21 mouse cellular contexts compared by ENCODE assay signal in the genomic region with DNA sequence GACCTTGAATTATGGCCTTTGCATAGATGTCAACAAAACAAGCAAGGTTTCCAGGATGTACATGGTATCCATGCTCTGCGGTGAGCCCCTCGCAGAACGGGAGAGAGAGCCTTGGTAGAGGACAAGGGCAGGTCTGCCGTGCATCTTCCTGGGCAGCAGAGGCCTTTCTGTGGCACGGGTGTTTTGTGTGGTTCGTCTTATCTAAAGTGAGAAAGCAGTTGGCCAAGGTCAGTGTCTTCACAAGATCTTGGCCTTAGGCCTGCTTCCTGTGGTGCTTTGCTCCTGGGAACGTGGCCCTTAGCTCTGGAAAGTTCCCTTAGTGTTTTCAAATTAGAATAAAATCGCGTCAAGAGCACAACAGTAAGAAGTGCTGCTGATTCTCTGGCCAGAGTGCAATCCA. TPM values are rescaled to one million over a fixed set of nuclear protein-coding genes. Genes with fewer than 3 reads are reported as not detected.
DNase-seq lines count a peak whose midpoint lies in the region; ATAC-seq and TF ChIP-seq lines count a peak whose summit lies in the region.
"Had no signal": no experiment of that assay in that cellular context is flagged by ENCODE, and none has a peak within 500 bp of the region (broad histone marks: within the 10 kb centered on the region; RNA-seq: fewer than 3 reads in every experiment).

No protein-coding gene starts in this region.

- peak; percentile 46 to 70 for DNase-seq in adrenal gland, adult (ENCODE audit: inconsistent age in 2 of 2, low spot score in 1 of 2)
- no peak for DNase-seq in adrenal gland, postnatal 4 days (ENCODE audit: low spot score in 2 of 2)
- DNase-seq in liver, adult 2 months (ENCODE audit: extremely low read depth, low read depth, low spot score): no peak
- DNase-seq in liver, postnatal 0 days: no peak
- DNase-seq in ovary, postnatal 36 days (ENCODE audit: low spot score): peak; percentile 26
- no peak for DNase-seq in ovary, postnatal 14 days (ENCODE audit: low spot score)
- DNase-seq in layer of hippocampus, adult 8-10 months (ENCODE audit: low spot score in 2 of 2): no peak
- DNase-seq: B cell, adult 2 months; cerebellum, adult 11 months; cerebellum, adult 9-10 months; cerebellum, postnatal 25 days; gastrocnemius, postnatal 36 days; heart, postnatal 10 days had no signal

- H3K9me3 ChIP-seq in liver, postnatal 0 days (ENCODE audit: low read length): no peaks in the 10 kb centered on the region
- H3K9me3 ChIP-seq: embryonic facial prominence, embryonic 12.5 days; forebrain, embryonic 15.5 days; G1E; heart, embryonic 10.5 days; hindbrain, embryonic 13.5 days; intestine, embryonic 15.5 days had no signal

- TF ChIP-seq POLR2A in liver, adult 2 months (IDR thresholded peaks at IDR 0.05; ENCODE audit: extremely low read depth, insufficient read depth, low read length): no peak

- WGBS in liver, adult 2 months: 37% methylated on average over 9 of the region's 9 CpGs
- 71% methylated on average over 9 of the region's 9 CpGs for WGBS in liver, postnatal 0 days (ENCODE audit: insufficient replicate concordance)

- H3K4me2 ChIP-seq in liver, postnatal 0 days (ENCODE audit: low read depth, low read length): no peak overlapping the region
- H3K4me2 ChIP-seq: embryonic facial prominence, embryonic 12.5 days; forebrain, embryonic 15.5 days; hindbrain, embryonic 13.5 days; intestine, embryonic 15.5 days had no signal

- no peak overlapping the region for H3K9ac ChIP-seq in liver, adult 2 months (ENCODE audit: low read depth, low read length)
- no peak overlapping the region for H3K9ac ChIP-seq in liver, postnatal 0 days (replicated peaks)
- H3K9ac ChIP-seq: embryonic facial prominence, embryonic 12.5 days; forebrain, embryonic 15.5 days; hindbrain, embryonic 13.5 days; intestine, embryonic 15.5 days had no signal

- no peak for ATAC-seq in liver, postnatal 0 days
- ATAC-seq: CD4-positive, CD25-positive, alpha-beta regulatory T cell, adult 4 months; forebrain, embryonic 15.5 days; intestine, embryonic 15.5 days had no signal

- peak overlapping the region; percentile 77 for H3K27ac ChIP-seq in liver, adult 2 months (replicated peaks; ENCODE audit: insufficient read depth, low read depth, low read length)
- no peak overlapping the region for H3K27ac ChIP-seq in liver, postnatal 0 days (ENCODE audit: low read depth)
- H3K27ac ChIP-seq: embryonic facial prominence, embryonic 12.5 days; forebrain, embryonic 15.5 days; heart, embryonic 10.5 days; hindbrain, embryonic 13.5 days; intestine, embryonic 15.5 days had no signal

- no peaks in the 10 kb centered on the region for H3K79me2 ChIP-seq in liver, adult 2 months (ENCODE audit: control insufficient read depth, insufficient read depth, low read length)

- H3K36me3 ChIP-seq in liver, adult 2 months (ENCODE audit: control insufficient read depth, insufficient read depth, low read length): peaks cover 77% of the 10 kb centered on the region
- H3K36me3 ChIP-seq in liver, postnatal 0 days (replicated peaks; ENCODE audit: insufficient read depth, low read length): no peaks in the 10 kb centered on the region
- H3K36me3 ChIP-seq: embryonic facial prominence, embryonic 12.5 days; forebrain, embryonic 15.5 days; G1E; heart, embryonic 10.5 days; hindbrain, embryonic 13.5 days; intestine, embryonic 15.5 days had no signal

- H3K27me3 ChIP-seq in liver, adult 2 months (ENCODE audit: control insufficient read depth, insufficient read depth, low read length): no peaks in the 10 kb centered on the region
- H3K27me3 ChIP-seq in liver, postnatal 0 days (ENCODE audit: insufficient read depth, low read length): no peaks in the 10 kb centered on the region
- H3K27me3 ChIP-seq: embryonic facial prominence, embryonic 12.5 days; forebrain, embryonic 15.5 days; hindbrain, embryonic 13.5 days; intestine, embryonic 15.5 days had no signal

- peaks cover 11% of the 10 kb centered on the region for H3K4me1 ChIP-seq in liver, adult 2 months (ENCODE audit: control insufficient read depth, insufficient read depth, low read length)
- 0 out of 2 replicates have a peak, but pooled peaks cover 3% of the 10 kb centered on the region for H3K4me1 ChIP-seq in liver, postnatal 0 days (ENCODE audit: insufficient read depth)
- H3K4me1 ChIP-seq: embryonic facial prominence, embryonic 12.5 days; forebrain, embryonic 15.5 days; heart, embryonic 10.5 days; hindbrain, embryonic 13.5 days; intestine, embryonic 15.5 days had no signal

- no peak for TF ChIP-seq CTCF in liver, adult 2 months (IDR thresholded peaks at IDR 0.05; ENCODE audit: low read depth, low read length)
- TF ChIP-seq CTCF in liver, postnatal 0 days (IDR thresholded peaks at IDR 0.05; ENCODE audit: low read depth): no peak

- no peak for TF ChIP-seq EP300 in liver, postnatal 0 days (IDR thresholded peaks at IDR 0.05; ENCODE audit: low read depth)

- H3K4me3 ChIP-seq in liver, adult 2 months (ENCODE audit: insufficient read depth, low read depth, low read length): no peak overlapping the region
- no peak overlapping the region for H3K4me3 ChIP-seq in liver, postnatal 0 days (ENCODE audit: low read depth, low read length)
- H3K4me3 ChIP-seq: embryonic facial prominence, embryonic 12.5 days; forebrain, embryonic 15.5 days; heart, embryonic 10.5 days; hindbrain, embryonic 13.5 days; intestine, embryonic 15.5 days had no signal

RNA-seq across cellular contexts. Expression of gene Aox1, which starts 41.3 kb away (rescaled TPM):
- 10 to 100 TPM; 14.2 to 16.9 TPM for total RNA-seq in adrenal gland, postnatal 4 days (2021)
- total RNA-seq in liver, adult 2 months (2014; rRNA removed): 37.1 and 53.2 TPM in 2 replicates
- 17.8 and 19.5 TPM in 2 replicates for polyA plus RNA-seq in liver, adult 2 months (2012; rRNA removed)
- polyA plus RNA-seq in liver, postnatal 0 days (2015; fragmentation: Nextera tagmentation; extraction: Ambion mirVana): 0.33 and 0.42 TPM in 2 replicates
- total RNA-seq in layer of hippocampus, adult 8-10 months (2022): 1 to 10 TPM; 4.9 to 7.4 (median 6.0) TPM
- total RNA-seq: hematopoietic stem cell, adult 5-6 weeks had no signal
- polyA plus RNA-seq: G1E had no signal

RNA-seq across cellular contexts. Expression of gene Aox3, which starts 41.9 kb away (rescaled TPM):
- 1 to 10 TPM; 3.9 to 6.9 TPM for total RNA-seq in adrenal gland, postnatal 4 days (2021)
- total RNA-seq in liver, adult 2 months (2014; rRNA removed): 244 and 296 TPM in 2 replicates
- 56.6 and 59.0 TPM in 2 replicates for polyA plus RNA-seq in liver, adult 2 months (2012; rRNA removed)
- polyA plus RNA-seq in liver, postnatal 0 days (2015; fragmentation: Nextera tagmentation; extraction: Ambion mirVana): 14.3 and 16.9 TPM in 2 replicates
- 1 to 10 TPM; 2.6 to 4.2 (median 3.1) TPM for total RNA-seq in layer of hippocampus, adult 8-10 months (2022)
- total RNA-seq: hematopoietic stem cell, adult 5-6 weeks had no signal
- polyA plus RNA-seq: CD4-positive, CD25-positive, alpha-beta regulatory T cell, adult 4 months; G1E; heart, embryonic 10.5 days had no signal

RNA-seq across cellular contexts. Expression of gene Kctd18, which starts 52.2 kb away (rescaled TPM):
- total RNA-seq in adrenal gland, postnatal 4 days (2021): 10 to 100 TPM; 29.4 to 29.8 TPM
- total RNA-seq in liver, adult 2 months (2014; rRNA removed): 8.3 and 8.9 TPM in 2 replicates
- 2.1 and 2.9 TPM in 2 replicates for polyA plus RNA-seq in liver, adult 2 months (2012; rRNA removed)
- 3.6 and 3.7 TPM in 2 replicates for polyA plus RNA-seq in liver, postnatal 0 days (2015; fragmentation: Nextera tagmentation; extraction: Ambion mirVana)
- 10 to 100 TPM; 19.3 to 22.8 (median 20.5) TPM for total RNA-seq in layer of hippocampus, adult 8-10 months (2022)

Comparison
In these comparisons a context has a peak if more than half of its experiments do, and no peak if none do; other contexts are left out.
1. DNase-seq: peak in adrenal gland, adult (2 of 2) and ovary, postnatal 36 days (single experiment); none in adrenal gland, postnatal 4 days (0 of 2), liver, adult 2 months (single experiment), liver, postnatal 0 days (single experiment), ovary, postnatal 14 days (single experiment) and layer of hippocampus, adult 8-10 months (0 of 2).
2. RNA of gene Aox3, which starts 41.9 kb away (total RNA-seq): 244 to 296 TPM in liver, adult 2 months; 3.9 to 6.9 TPM in adrenal gland, postnatal 4 days and 2.6 to 4.2 TPM in layer of hippocampus, adult 8-10 months; every median in the first group is over 10 times any median in the second.